Comparison of ENCODE assay signal across 8 mouse cellular contexts in the genomic region with DNA sequence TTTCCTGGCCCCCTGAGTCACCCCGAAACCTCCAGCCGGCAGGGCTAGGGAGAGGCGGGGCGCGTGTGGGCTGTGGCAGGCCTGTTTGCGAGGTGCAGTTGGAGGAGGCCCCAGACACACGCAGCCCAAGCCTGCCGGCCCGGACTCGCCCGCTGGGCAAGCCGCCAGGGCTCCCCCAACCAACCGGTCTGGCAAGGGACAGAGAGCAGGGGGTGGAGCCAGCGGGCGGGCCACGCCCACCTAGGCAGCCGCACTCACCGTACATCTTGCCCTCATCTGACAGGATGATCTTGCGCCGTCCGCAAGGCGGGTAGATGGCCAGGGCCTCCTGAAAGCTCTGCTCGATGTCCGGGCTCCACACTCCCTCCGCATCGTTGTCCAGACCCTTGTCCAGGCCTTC. TPM values are rescaled to one million over a fixed set of nuclear protein-coding genes. Genes with fewer than 3 reads are reported as not detected.
DNase-seq lines count a peak whose midpoint lies in the region; ATAC-seq and TF ChIP-seq lines count a peak whose summit lies in the region.

No protein-coding gene starts in this region.

- intact Hi-C loops in heart, postnatal 25 days (cut with DNase I): no loop called here

- no peaks in the 10 kb centered on the region for H3K27me3 ChIP-seq in cerebellum, adult 2 months (ENCODE audit: control insufficient read depth, insufficient read depth, low read length)
- H3K27me3 ChIP-seq in lung, embryonic 16.5 days (ENCODE audit: control insufficient read depth, insufficient read depth, low read depth, low read length): no peaks in the 10 kb centered on the region

- H3K4me3 ChIP-seq in ES-E14 (ENCODE audit: insufficient read depth in 1 of 2, low read depth in 1 of 2, low read length in 2 of 2, poor library complexity in 1 of 2, severe bottlenecking in 1 of 2): peak overlapping the region; percentile 18 to 44; a peak in 2 of 4 replicates
- H3K4me3 ChIP-seq in cerebellum, adult 2 months (replicated peaks; ENCODE audit: insufficient read depth, low read depth, low read length): no peak overlapping the region
- peak overlapping the region; percentile 32 for H3K4me3 ChIP-seq in lung, embryonic 16.5 days (ENCODE audit: low read length)

- peak; percentile 87 for ATAC-seq in lung, embryonic 16.5 days (ENCODE audit: low read depth)

- 5% methylated on average over 26 of the region's 26 CpGs for WGBS in cerebellum, adult 2 months
- 3% methylated on average over 26 of the region's 26 CpGs for WGBS in large intestine, adult 2 months
- 3% methylated on average over 26 of the region's 26 CpGs for WGBS in lung, embryonic 16.5 days

- in situ Hi-C loops in ES-E14 (cut with MboI; ENCODE audit: low sequenced_read_pairs in 2 of 2, unreplicated experiment in 2 of 2): no loop called here

- peak overlapping the region; percentile 30; the same call in 1 of the 2 replicates for H3K27ac ChIP-seq in ES-E14 (ENCODE audit: insufficient read depth, low read depth, low read length, poor library complexity, severe bottlenecking)
- no peak overlapping the region for H3K27ac ChIP-seq in cerebellum, adult 2 months (ENCODE audit: insufficient read depth, low read length)
- H3K27ac ChIP-seq in lung, embryonic 16.5 days (ENCODE audit: low read length): peak overlapping the region; percentile 93

- no peaks in the 10 kb centered on the region; the same call in 1 of the 2 replicates for H3K36me3 ChIP-seq in ES-E14 (ENCODE audit: control insufficient read depth, insufficient read depth, low read length, poor library complexity, severe bottlenecking)
- peaks cover 24% of the 10 kb centered on the region for H3K36me3 ChIP-seq in lung, embryonic 16.5 days (ENCODE audit: control insufficient read depth, insufficient read depth, low read length)

- H3K9me3 ChIP-seq in ES-E14 (ENCODE audit: control insufficient read depth, insufficient read depth, low read depth, low read length): no peaks in the 10 kb centered on the region
- H3K9me3 ChIP-seq in lung, embryonic 16.5 days (ENCODE audit: control insufficient read depth, low read length): no peaks in the 10 kb centered on the region

- H3K9ac ChIP-seq in ES-E14 (ENCODE audit: insufficient read depth, low read depth, low read length, poor library complexity, severe bottlenecking): peak overlapping the region; percentile 37; the same call in 1 of the 2 replicates
- H3K9ac ChIP-seq in lung, embryonic 16.5 days (ENCODE audit: low read length): peak overlapping the region; percentile 63

- no peak for DNase-seq in ES-E14 (ENCODE audit: low read depth, low spot score)
- peak; percentile 50 to 59 for DNase-seq in cerebellum, adult 2 months
- DNase-seq in forelimb bud, embryonic 11.5 days (ENCODE audit: low read depth, low spot score): peak; percentile 57
- peak; percentile 66 for DNase-seq in heart, postnatal 25 days (ENCODE audit: low spot score)
- peak; percentile 77 for DNase-seq in large intestine, adult 2 months (ENCODE audit: low read depth, low spot score)
- peak; percentile 90 for DNase-seq in ovary, postnatal 36 days (ENCODE audit: low spot score)
- peak; percentile 94 to 97 for DNase-seq in urinary bladder, postnatal 36 days (ENCODE audit: low spot score in 2 of 2)

- H3K4me1 ChIP-seq in ES-E14 (ENCODE audit: control insufficient read depth in 2 of 2, insufficient read depth in 2 of 2, low read length in 2 of 2, poor library complexity in 1 of 2): peaks cover 3 to 39% of the 10 kb centered on the region in 2 experiments; a peak in 2 of 4 replicates
- no peaks in the 10 kb centered on the region for H3K4me1 ChIP-seq in cerebellum, adult 2 months (ENCODE audit: control insufficient read depth, insufficient read depth, low read length)
- H3K4me1 ChIP-seq in lung, embryonic 16.5 days (replicated peaks; ENCODE audit: control insufficient read depth, insufficient read depth, low read length): peaks cover 47% of the 10 kb centered on the region

- no peak for TF ChIP-seq CTCF in cerebellum, adult 2 months (IDR thresholded peaks at IDR 0.05; ENCODE audit: borderline replicate concordance, insufficient read depth, low read depth, low read length)

- TF ChIP-seq POLR2A in cerebellum, adult 2 months (IDR thresholded peaks at IDR 0.05; ENCODE audit: borderline replicate concordance, insufficient read depth, low read length): no peak

- H3K4me2 ChIP-seq in lung, embryonic 16.5 days (ENCODE audit: low read depth, low read length): peak overlapping the region; percentile 61

TF ChIP-seq in ES-E14, 5 proteins besides CTCF, POLR2A, EP300 and RAD21:
- TF ChIP-seq HCFC1 (IDR thresholded peaks at IDR 0.05; ENCODE audit: borderline replicate concordance, insufficient read depth, low read length): no peak
- TF ChIP-seq ZNF384 (IDR thresholded peaks at IDR 0.05; ENCODE audit: low read depth, low read length): no peak
- TF ChIP-seq MAFK (IDR thresholded peaks at IDR 0.05; ENCODE audit: insufficient read depth, low read depth, low read length): no peak
- TF ChIP-seq CHD2 (IDR thresholded peaks at IDR 0.05; ENCODE audit: low read depth, low read length): no peak
- no peak for TF ChIP-seq ZC3H11A (IDR thresholded peaks at IDR 0.05; ENCODE audit: borderline replicate concordance, low read depth, low read length)

RNA-seq across cellular contexts. Expression of gene Tead3, which starts 9.5 kb away (rescaled TPM):
- 8.0 and 9.0 TPM in 2 replicates for total RNA-seq in ES-E14 (2012; rRNA removed)
- polyA plus RNA-seq in cerebellum, adult 2 months (2012; rRNA removed): 2.3 and 3.2 TPM in 2 replicates
- 10 to 100 TPM; 12.2 to 14.4 TPM for total RNA-seq in heart, postnatal 25 days (2021)
- 21.6 and 23.5 TPM in 2 replicates for polyA plus RNA-seq in large intestine, adult 2 months (2012; rRNA removed)
- 11.6 and 12.4 TPM in 2 replicates for polyA plus RNA-seq in lung, embryonic 16.5 days (2015; fragmentation: Nextera tagmentation; extraction: Ambion mirVana)

RNA-seq across cellular contexts. Expression of gene Rpl10a, which starts 12.8 kb away (rescaled TPM):
- 2,234 and 2,688 TPM in 2 replicates for total RNA-seq in ES-E14 (2012; rRNA removed)
- polyA plus RNA-seq in cerebellum, adult 2 months (2012; rRNA removed): 808 and 827 TPM in 2 replicates
- total RNA-seq in heart, postnatal 25 days (2021): 100 to 1,000 TPM; 359 to 375 TPM
- polyA plus RNA-seq in large intestine, adult 2 months (2012; rRNA removed): 2,568 and 3,337 TPM in 2 replicates
- polyA plus RNA-seq in lung, embryonic 16.5 days (2015; fragmentation: Nextera tagmentation; extraction: Ambion mirVana): 615 and 635 TPM in 2 replicates

RNA-seq across cellular contexts. Expression of gene Tulp1, which starts 23.9 kb away (rescaled TPM):
- 3.7 and 4.1 TPM in 2 replicates for total RNA-seq in ES-E14 (2012; rRNA removed)
- polyA plus RNA-seq in cerebellum, adult 2 months (2012; rRNA removed): 0.29 TPM in 1 of 2 replicates, not detected in the other
- under 1 TPM in 1 of 2 experiments, not detected in 1; 0.34 TPM for total RNA-seq in heart, postnatal 25 days (2021)
- polyA plus RNA-seq in large intestine, adult 2 months (2012; rRNA removed): 0.51 and 0.58 TPM in 2 replicates
- polyA plus RNA-seq in lung, embryonic 16.5 days (2015; fragmentation: Nextera tagmentation; extraction: Ambion mirVana): 7.6 and 9.3 TPM in 2 replicates

RNA-seq across cellular contexts. Expression of gene Fance, which starts 27.8 kb away (rescaled TPM):
- total RNA-seq in ES-E14 (2012; rRNA removed): 25.9 and 39.8 TPM in 2 replicates
- 16.5 and 18.4 TPM in 2 replicates for polyA plus RNA-seq in cerebellum, adult 2 months (2012; rRNA removed)
- 10 to 100 TPM; 10.5 to 11.1 TPM for total RNA-seq in heart, postnatal 25 days (2021)
- 8.7 and 11.2 TPM in 2 replicates for polyA plus RNA-seq in large intestine, adult 2 months (2012; rRNA removed)
- 22.1 and 32.4 TPM in 2 replicates for polyA plus RNA-seq in lung, embryonic 16.5 days (2015; fragmentation: Nextera tagmentation; extraction: Ambion mirVana)
